Mouse (Mus musculus) T-cell, adult 66 days (primary cell): ENCODE data around the gene Zcchc13. TPM values are rescaled to one million over a fixed set of nuclear protein-coding genes. Genes with fewer than 3 reads are reported as not detected.

Experiments used
- total RNA-seq, 2 experiments: library from RNA; stranded (reverse); gene quantifications; 3 replicates in 1 of 2; 4 replicates in 1 of 2; pipeline ENCODE4 v1.2.4; 2023

Gene Zcchc13
- not detected for total RNA-seq

GRCm38 (mm10) chrX:103630303-103630702, at the start of gene Zcchc13:
TSS of gene Zcchc13 (plus strand) at chrX:103630586.

Other genes starting within 250 kb of the Zcchc13 start
- not detected for gene Tsx, start 216.1 kb upstream of the Zcchc13 start, total RNA-seq
- gene Gm26992, start 208.6 kb upstream of the Zcchc13 start, total RNA-seq: not detected
- gene Slc16a2, start 191.4 kb downstream of the Zcchc13 start, total RNA-seq: under 1 TPM; 0.41 to 0.92 TPM